Mouse (Mus musculus) megakaryocyte, embryonic 14.5 days (primary cell): Measurements from ENCODE around the gene Fmnl1. TPM values are rescaled to one million over a fixed set of nuclear protein-coding genes. Genes with fewer than 3 reads are reported as not detected.

Experiments
- H3K27me3 ChIP-seq: replicated peaks from 2 replicates; pipeline ENCODE3; 2012; ENCODE audit warnings: inconsistent platforms
- H3K36me3 ChIP-seq: replicated peaks from 2 replicates; pipeline ENCODE3; 2012; ENCODE audit warnings: low read length, inconsistent platforms, mixed read lengths
- H3K4me1 ChIP-seq: 2 replicates; pipeline ENCODE4 v1.6.1; 2012; ENCODE audit warnings: inconsistent platforms
- H3K4me3 ChIP-seq: replicated peaks from 2 replicates; pipeline ENCODE3; 2012; ENCODE audit warnings: moderate library complexity, mild to moderate bottlenecking, inconsistent platforms
- H3K9me3 ChIP-seq: 2 replicates; pipeline ENCODE4 v1.6.1; 2012; ENCODE audit warnings: inconsistent platforms
- FLI1 ChIP-seq: IDR thresholded peaks from 2 replicates; pipeline ENCODE4 v1.6.1; 2012; ENCODE audit warnings: low read length, inconsistent platforms, mixed read lengths
- GATA1 ChIP-seq: IDR thresholded peaks from 3 replicates; pipeline ENCODE4 v1.6.1; 2012; ENCODE audit warnings: mixed read lengths, low read length, inconsistent platforms, borderline replicate concordance
- polyA plus RNA-seq: library from polyadenylated mRNA; stranded (reverse); fragments of >175 nt; gene quantifications from 2 replicates; pipeline ENCODE4 v1.2.3, GENCODE M21; 2012; ENCODE audit warnings: low replicate concordance; ENCODE audit not compliant: insufficient read depth

The Fmnl1 gene
- 25.5 and 36.6 TPM in 2 replicates for polyA plus RNA-seq

- H3K27me3 ChIP-seq, result peaks cover 48% of the 10 kb centered on the region
- TF ChIP-seq GATA1 (no peak), FLI1 (no peak)
- H3K4me3 ChIP-seq, result peak within 1 kb of the TSS; percentile 92
Measured at GRCm38 (mm10) chr11:103170494-103171285, at the start of gene Fmnl1. Fmnl1 (plus strand) TSS chr11:103171107.

GRCm38 (mm10) chr11:103131701-103132575 is 39.0 kb upstream of the Fmnl1 start, which contains the start of gene Hexim2:
Hexim2 (plus strand) TSS chr11:103132429.
- H3K4me3 ChIP-seq, result peak within 1 kb of the TSS; percentile 100
- peaks cover 84% of the 10 kb centered on the region for H3K4me1 ChIP-seq
- no peaks in the 10 kb centered on the region for H3K27me3 ChIP-seq
- H3K36me3 ChIP-seq, result peaks cover 52% of the 10 kb centered on the region
- no peaks in the 10 kb centered on the region for H3K9me3 ChIP-seq
- no peak for TF ChIP-seq GATA1
- TF ChIP-seq FLI1, result no peak

More at GRCm38 (mm10) chr11:103170494-103171285, at the start of gene Fmnl1:
- Histone ChIP-seq H3K4me1 (peaks cover 69% of the 10 kb centered on the region), H3K9me3 (peaks cover 10% of the 10 kb centered on the region), H3K36me3 (no peaks in the 10 kb centered on the region)

- H3K27me3 ChIP-seq, result no peaks in the 10 kb centered on the region
- peak overlapping the region; percentile 100 for H3K4me3 ChIP-seq
- no peaks in the 10 kb centered on the region for H3K9me3 ChIP-seq
- TF ChIP-seq FLI1 (peak; percentile 33; the same call in 1 of the 2 replicates), GATA1 (no peak)
- peaks cover 82% of the 10 kb centered on the region for H3K4me1 ChIP-seq
- peaks cover 52% of the 10 kb centered on the region for H3K36me3 ChIP-seq
Measured at GRCm38 (mm10) chr11:103132576-103133455, 38.1 kb upstream of the Fmnl1 start.

GRCm38 (mm10) chr11:103133456-103134185 is 37.3 kb upstream of the Fmnl1 start:
- H3K4me1 ChIP-seq, result peaks cover 85% of the 10 kb centered on the region
- no peaks in the 10 kb centered on the region for H3K9me3 ChIP-seq
- no peaks in the 10 kb centered on the region for H3K27me3 ChIP-seq
- H3K36me3 ChIP-seq, result peaks cover 53% of the 10 kb centered on the region
- H3K4me3 ChIP-seq, result peak overlapping the region; percentile 92
- TF ChIP-seq FLI1, result no peak
- TF ChIP-seq GATA1, result no peak

GRCm38 (mm10) chr11:103134221-103134620 is 36.7 kb upstream of the Fmnl1 start:
- no peaks in the 10 kb centered on the region for H3K27me3 ChIP-seq
- H3K9me3 ChIP-seq, result no peaks in the 10 kb centered on the region
- peaks cover 53% of the 10 kb centered on the region for H3K36me3 ChIP-seq
- TF ChIP-seq GATA1 (no peak), FLI1 (no peak)
- H3K4me3 ChIP-seq, result peak overlapping the region; percentile 92
- peaks cover 85% of the 10 kb centered on the region for H3K4me1 ChIP-seq

GRCm38 (mm10) chr11:103136039-103136577 is 34.8 kb upstream of the Fmnl1 start:
- Histone ChIP-seq H3K9me3 (no peaks in the 10 kb centered on the region), H3K36me3 (peaks cover 54% of the 10 kb centered on the region), H3K4me3 (peak overlapping the region; percentile 92), H3K27me3 (no peaks in the 10 kb centered on the region), H3K4me1 (peaks cover 85% of the 10 kb centered on the region)
- no peak for TF ChIP-seq FLI1
- TF ChIP-seq GATA1, result 0 out of 3 replicates have a peak, but pooled peaks have one; percentile 43

GRCm38 (mm10) chr11:103139951-103140762 is 30.8 kb upstream of the Fmnl1 start:
- peak overlapping the region; percentile 57 for H3K4me3 ChIP-seq
- H3K9me3 ChIP-seq, result no peaks in the 10 kb centered on the region
- H3K36me3 ChIP-seq, result peaks cover 59% of the 10 kb centered on the region
- TF ChIP-seq FLI1, result no peak
- no peak for TF ChIP-seq GATA1
- peaks cover 97% of the 10 kb centered on the region for H3K4me1 ChIP-seq
- no peaks in the 10 kb centered on the region for H3K27me3 ChIP-seq

GRCm38 (mm10) chr11:103140763-103141100 is 30.2 kb upstream of the Fmnl1 start:
- H3K4me1 ChIP-seq, result peaks cover 97% of the 10 kb centered on the region
- no peak for TF ChIP-seq FLI1
- no peak for TF ChIP-seq GATA1
- H3K27me3 ChIP-seq, result no peaks in the 10 kb centered on the region
- no peaks in the 10 kb centered on the region for H3K9me3 ChIP-seq
- peak overlapping the region; percentile 57 for H3K4me3 ChIP-seq
- peaks cover 54% of the 10 kb centered on the region for H3K36me3 ChIP-seq
